Mouse (Mus musculus) myocyte (in vitro differentiated cells): Measurements from ENCODE around the gene Cenpi. TPM values are rescaled to one million over a fixed set of nuclear protein-coding genes. Genes with fewer than 3 reads are reported as not detected.

Experiments used
- H3K27me3 ChIP-seq: one replicate; pipeline ENCODE4 v1.6.1; 2011; ENCODE audit not compliant: control insufficient read depth, insufficient read depth, insufficient read length
- H3K36me3 ChIP-seq: one replicate; pipeline ENCODE4 v1.6.1; 2011; ENCODE audit not compliant: control insufficient read depth, insufficient read depth
- H3K4me2 ChIP-seq: one replicate; pipeline ENCODE4 v1.6.1; 2011; ENCODE audit warnings: low read depth, control low read depth
- H3K4me3 ChIP-seq: one replicate; pipeline ENCODE4 v1.5.1; 2011; ENCODE audit warnings: mild to moderate bottlenecking, control low read depth, moderate library complexity
- H3K79me2 ChIP-seq: one replicate; pipeline ENCODE4 v1.6.1; 2011; ENCODE audit not compliant: control insufficient read depth, insufficient read depth
- H3ac ChIP-seq: one replicate; pipeline ENCODE4 v1.6.1; 2011; ENCODE audit not compliant: control insufficient read depth, insufficient read length
- CEBPB ChIP-seq: IDR thresholded peaks from 2 replicates; pipeline ENCODE4 v1.6.1; 2011; ENCODE audit warnings: mild to moderate bottlenecking, moderate library complexity; ENCODE audit not compliant: poor library complexity, insufficient read depth, severe bottlenecking
- E2F4 ChIP-seq: IDR thresholded peaks from one replicate; pipeline ENCODE4 v1.6.1; 2011; ENCODE audit warnings: mild to moderate bottlenecking, control low read depth, moderate library complexity; ENCODE audit not compliant: insufficient read depth
- MAX ChIP-seq: IDR thresholded peaks from one replicate; pipeline ENCODE4 v1.6.1; 2011; ENCODE audit warnings: low read depth, mild to moderate bottlenecking, control low read depth
- MYOD1 ChIP-seq, 3 experiments: IDR thresholded peaks; one replicate each; pipeline ENCODE4 v1.6.1; 2011; ENCODE audit warnings: control low read depth in 2 of 3, low read depth in 2 of 3, mild to moderate bottlenecking in 2 of 3, moderate library complexity in 1 of 3; ENCODE audit not compliant: insufficient read length in 2 of 3, control insufficient read depth in 1 of 3
- MYOG ChIP-seq, 3 experiments: IDR thresholded peaks; one replicate each; pipeline ENCODE4 v1.6.1; 2011; ENCODE audit warnings: control low read depth in 2 of 3, low read depth in 2 of 3, mild to moderate bottlenecking in 2 of 3; ENCODE audit not compliant: insufficient read length in 2 of 3, control insufficient read depth in 1 of 3, insufficient read depth in 1 of 3
- POLR2A ChIP-seq: IDR thresholded peaks from one replicate; pipeline ENCODE4 v1.6.1; 2011; ENCODE audit warnings: low read depth, mild to moderate bottlenecking, control low read depth, moderate library complexity; ENCODE audit not compliant: insufficient read length
- POLR2AphosphoS2 ChIP-seq: IDR thresholded peaks from one replicate; pipeline ENCODE4 v1.6.1; 2011; ENCODE audit warnings: low read depth, control low read depth; ENCODE audit not compliant: insufficient read length
- REST ChIP-seq: IDR thresholded peaks from one replicate; pipeline ENCODE4 v1.6.1; 2011; ENCODE audit warnings: mild to moderate bottlenecking, control low read depth, moderate library complexity; ENCODE audit not compliant: insufficient read depth, insufficient read length
- SRF ChIP-seq: IDR thresholded peaks from one replicate; pipeline ENCODE4 v1.6.1; 2011; ENCODE audit warnings: low read depth; ENCODE audit not compliant: control insufficient read depth, insufficient read length
- TCF12 ChIP-seq: IDR thresholded peaks from one replicate; pipeline ENCODE4 v1.6.1; 2011; ENCODE audit warnings: mild to moderate bottlenecking, control low read depth; ENCODE audit not compliant: poor library complexity, insufficient read depth, severe bottlenecking
- TCF3 ChIP-seq: IDR thresholded peaks from one replicate; pipeline ENCODE4 v1.6.1; 2011; ENCODE audit warnings: low read depth, control low read depth; ENCODE audit not compliant: insufficient read length
- USF1 ChIP-seq: IDR thresholded peaks from one replicate; pipeline ENCODE4 v1.6.1; 2011; ENCODE audit warnings: low read depth, mild to moderate bottlenecking, control low read depth, moderate library complexity
- polyA plus RNA-seq: library from polyadenylated mRNA; unstranded; fragments of >200 nt; fragmentation: generic; extraction: Trizol; gene quantifications from one replicate; pipeline ENCODE4 v1.2.1, GENCODE M21; 2012; ENCODE audit warnings: missing spikeins

Cenpi gene
- polyA plus RNA-seq = 3.5 TPM

DNA sequence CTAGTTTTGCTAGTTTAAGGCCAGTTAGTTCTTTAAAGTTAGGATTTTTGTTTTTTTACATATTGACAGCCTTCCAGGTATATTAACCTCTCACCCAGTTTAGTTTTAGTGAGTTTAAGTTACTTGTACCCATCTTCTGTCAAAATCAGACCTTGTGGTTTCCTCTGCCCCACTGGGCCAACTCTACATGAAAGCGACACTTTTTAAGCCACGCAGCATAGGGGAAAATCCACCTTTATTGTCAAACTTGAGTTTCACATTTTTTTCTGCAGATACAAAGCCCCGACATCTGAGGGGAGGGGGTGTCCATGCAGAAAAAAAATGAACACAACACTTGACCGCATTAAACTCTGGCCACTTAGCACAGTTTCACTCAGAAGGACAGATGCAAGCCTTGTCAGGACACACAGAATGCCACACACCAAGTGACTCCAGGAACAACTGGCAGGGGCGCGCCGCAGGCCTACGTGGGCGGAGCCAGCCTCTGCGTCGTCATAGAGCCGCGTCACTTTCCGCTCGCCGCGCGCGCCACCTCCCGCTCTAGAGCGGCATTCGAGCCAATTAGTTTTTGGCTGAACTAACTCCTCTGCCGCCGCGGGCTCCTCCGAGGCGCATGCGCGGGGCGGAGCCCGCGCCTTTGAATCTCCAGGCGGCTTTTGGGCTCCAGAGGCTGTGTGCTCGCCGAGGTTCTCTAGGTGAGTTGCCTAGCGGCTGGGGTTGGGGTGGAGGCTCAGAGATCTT, at the start of gene Cenpi:
Gene Cenpi, plus strand, starts transcription at position 551 of the 741 bp plus-strand sequence.
- Histone ChIP-seq H3K27me3 (no peaks in the 10 kb centered on the region), H3K36me3 (peaks cover 3% of the 10 kb centered on the region), H3K79me2 (no peaks in the 10 kb centered on the region), H3ac (no peak within 1 kb of the TSS), H3K4me3 (peak within 1 kb of the TSS; percentile 33), H3K4me2 (peak within 1 kb of the TSS; percentile 80)
- no peak for TF ChIP-seq MAX
- TF ChIP-seq MYOD1 (IDR thresholded peaks at IDR 0.05; ENCODE audit: control insufficient read depth in 1 of 3, insufficient read length in 2 of 3, low read depth in 2 of 3) = peak in 1 of 3 experiments; percentile 12
- peak; percentile 67 for TF ChIP-seq POLR2A
- peak in 1 of 3 experiments; percentile 67 for TF ChIP-seq MYOG (IDR thresholded peaks at IDR 0.05; ENCODE audit: control insufficient read depth in 1 of 3, insufficient read depth in 1 of 3, insufficient read length in 2 of 3, low read depth in 2 of 3)
- TF ChIP-seq POLR2AphosphoS2 = peak; percentile 79
- TF ChIP-seq E2F4 = peak; percentile 83
- TF ChIP-seq CEBPB = no peak

DNA sequence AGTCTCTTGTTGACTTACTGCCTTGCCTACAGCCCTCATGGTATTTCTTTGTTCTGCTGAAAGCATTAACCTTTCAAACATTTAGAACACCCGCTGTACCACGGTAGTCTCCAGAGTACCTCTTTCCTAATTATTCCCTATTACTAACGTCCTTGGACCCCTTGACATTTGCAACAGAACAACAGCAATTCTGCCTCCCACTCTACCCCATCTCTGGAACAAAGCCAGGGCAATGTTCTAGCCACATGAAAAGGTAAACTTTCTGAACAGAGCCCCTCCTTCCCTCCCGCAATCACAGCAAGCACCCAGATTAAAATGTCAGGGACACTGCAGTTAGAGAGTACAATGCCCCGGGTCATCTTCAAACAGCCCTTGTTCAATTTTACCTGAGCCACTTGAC, 46.7 kb upstream of the Cenpi start:
- Histone ChIP-seq H3K4me3 (no peak overlapping the region), H3K4me2 (no peak overlapping the region), H3K36me3 (no peaks in the 10 kb centered on the region), H3K79me2 (no peaks in the 10 kb centered on the region), H3ac (no peak overlapping the region), H3K27me3 (no peaks in the 10 kb centered on the region)
- TF ChIP-seq SRF (no peak), TCF12 (no peak), MYOG (IDR thresholded peaks at IDR 0.05; ENCODE audit: control insufficient read depth in 1 of 3, insufficient read depth in 1 of 3, insufficient read length in 2 of 3, low read depth in 2 of 3) (no peak), REST (no peak), POLR2A (no peak), MYOD1 (IDR thresholded peaks at IDR 0.05; ENCODE audit: control insufficient read depth in 1 of 3, insufficient read length in 2 of 3, low read depth in 2 of 3) (no peak), E2F4 (no peak), POLR2AphosphoS2 (no peak), MAX (no peak), CEBPB (no peak), USF1 (no peak), TCF3 (no peak)

DNA sequence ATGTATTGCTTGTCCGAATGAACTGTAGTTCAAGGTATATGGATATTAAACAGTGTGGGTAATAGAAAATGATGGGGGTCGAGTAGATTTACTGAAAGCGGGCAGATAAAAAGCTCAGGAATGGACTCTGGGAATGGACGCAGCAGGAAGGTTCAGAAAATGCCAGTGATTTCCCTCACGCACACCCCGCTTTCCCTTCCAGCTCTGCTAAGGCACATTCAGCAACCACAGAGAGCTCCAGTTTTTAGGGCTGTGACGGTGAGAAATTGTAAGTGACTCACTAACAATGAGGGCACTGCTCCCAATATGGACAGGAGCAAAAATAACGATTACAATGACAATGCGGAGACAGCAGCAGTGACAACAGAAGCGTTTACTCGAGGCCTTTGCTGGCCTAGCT, 45.8 kb upstream of the Cenpi start:
- Histone ChIP-seq H3K79me2 (no peaks in the 10 kb centered on the region), H3K4me3 (no peak overlapping the region), H3K27me3 (no peaks in the 10 kb centered on the region), H3K4me2 (no peak overlapping the region), H3K36me3 (no peaks in the 10 kb centered on the region), H3ac (no peak overlapping the region)
- no peak for TF ChIP-seq E2F4
- no peak for TF ChIP-seq TCF12
- no peak for TF ChIP-seq CEBPB
- TF ChIP-seq MYOD1 (IDR thresholded peaks at IDR 0.05; ENCODE audit: control insufficient read depth in 1 of 3, insufficient read length in 2 of 3, low read depth in 2 of 3) = no peak
- no peak for TF ChIP-seq SRF
- no peak for TF ChIP-seq TCF3
- TF ChIP-seq MAX = no peak
- no peak for TF ChIP-seq MYOG (IDR thresholded peaks at IDR 0.05; ENCODE audit: control insufficient read depth in 1 of 3, insufficient read depth in 1 of 3, insufficient read length in 2 of 3, low read depth in 2 of 3)
- no peak for TF ChIP-seq USF1
- no peak for TF ChIP-seq POLR2A
- TF ChIP-seq POLR2AphosphoS2 = no peak
- TF ChIP-seq REST = no peak

DNA sequence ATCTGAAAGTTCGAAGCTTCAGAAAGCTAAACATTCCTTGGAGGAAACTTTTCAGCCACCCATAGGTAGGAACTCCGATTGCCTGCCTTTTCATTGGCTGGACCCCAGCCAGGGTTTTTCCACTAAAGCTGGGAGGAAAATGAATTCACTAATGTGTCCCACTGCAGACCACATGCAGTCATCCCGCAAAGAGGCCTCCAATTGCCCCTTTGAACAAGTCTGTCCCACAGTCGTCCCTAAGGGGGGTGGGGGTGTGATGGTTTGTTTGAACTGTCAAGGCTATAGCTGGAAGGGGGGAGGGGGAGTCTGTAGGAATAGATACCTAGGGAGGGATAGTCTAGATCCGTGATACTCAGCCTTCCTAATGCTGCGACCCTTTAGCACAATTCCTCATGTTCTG, 32.2 kb upstream of the Cenpi start:
- TF ChIP-seq MYOG (IDR thresholded peaks at IDR 0.05; ENCODE audit: control insufficient read depth in 1 of 3, insufficient read depth in 1 of 3, insufficient read length in 2 of 3, low read depth in 2 of 3) (no peak), TCF12 (no peak), TCF3 (no peak), CEBPB (no peak), SRF (no peak), MYOD1 (IDR thresholded peaks at IDR 0.05; ENCODE audit: control insufficient read depth in 1 of 3, insufficient read length in 2 of 3, low read depth in 2 of 3) (no peak), REST (no peak), USF1 (no peak), MAX (no peak)
- H3K36me3 ChIP-seq = no peaks in the 10 kb centered on the region
- H3K4me3 ChIP-seq = peak overlapping the region; percentile 26
- H3ac ChIP-seq = no peak overlapping the region
- H3K79me2 ChIP-seq = no peaks in the 10 kb centered on the region
- no peaks in the 10 kb centered on the region for H3K27me3 ChIP-seq
- H3K4me2 ChIP-seq = peak overlapping the region; percentile 58
